Mouse (Mus musculus) liver, adult (tissue): ENCODE data around the gene Zfp950.
"Not testable (repeated sequence)": the region's sequence is repeated elsewhere in the genome, so short reads cannot be mapped to it uniquely, and the experiment has no call there.

ENCODE experiments used
- GATA4 ChIP-seq: IDR thresholded peaks from 2 replicates; pipeline ENCODE4 v1.6.1; 2014; ENCODE audit warnings: mild to moderate bottlenecking, low read length; ENCODE audit not compliant: insufficient replicate concordance

Gene Zfp950

DNA sequence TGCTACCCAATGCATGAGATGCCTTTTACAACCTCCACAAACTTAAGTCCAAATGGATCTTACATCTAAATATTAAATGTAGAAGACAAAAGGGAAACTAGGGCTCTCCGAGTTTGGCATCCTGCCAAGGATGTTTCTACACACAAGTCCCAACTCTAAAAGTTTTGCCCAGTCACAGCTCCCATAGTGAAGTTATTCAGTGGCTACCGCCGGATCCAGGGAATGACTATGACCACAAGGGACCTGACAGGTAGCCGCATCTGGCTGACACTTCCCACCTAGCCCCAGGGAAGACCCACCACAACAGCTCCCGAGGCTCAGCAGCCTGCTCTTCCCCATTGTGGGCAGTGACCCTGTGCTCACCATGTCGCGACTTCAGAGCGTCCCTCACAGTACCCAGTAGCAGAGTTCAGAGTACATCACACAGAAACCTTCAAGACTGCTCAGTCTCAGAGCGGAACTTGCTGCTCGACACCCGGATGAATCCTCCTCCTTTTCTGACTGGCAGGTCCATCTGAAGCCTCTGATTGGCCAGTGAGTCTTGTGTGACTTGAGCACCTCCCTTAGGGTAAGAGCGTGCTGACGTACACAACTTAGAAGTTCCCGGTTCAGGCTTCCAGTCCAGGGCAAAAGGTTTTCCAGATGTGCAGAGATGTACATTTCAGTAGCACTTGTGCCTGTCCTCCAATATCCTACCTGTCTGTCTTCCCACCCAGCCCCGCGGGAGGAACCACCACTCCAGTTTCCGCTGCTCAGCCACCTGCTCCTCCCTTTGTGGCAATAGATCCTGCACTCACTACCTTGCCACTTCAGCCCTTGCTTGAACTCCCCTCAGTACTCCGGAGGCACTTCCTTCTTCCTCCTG is at the start of gene Zfp950:
Gene Zfp950, minus strand, starts transcription at position 499 of the 865 bp plus-strand sequence.
- TF ChIP-seq GATA4 = no peak

- TF ChIP-seq GATA4 = not testable (repeated sequence)
These were observed 43.0 kb upstream of the Zfp950 start, which contains the start of gene Gm6020 for GRCm38 (mm10) chr19:61183590-61183989. Gm6020 (plus strand) TSS chr19:61183890.

- TF ChIP-seq GATA4 = no peak
These were observed 35.2 kb upstream of the Zfp950 start, which contains the start of gene Gm7102 for GRCm38 (mm10) chr19:61175756-61176324. Gm7102 (minus strand) TSS chr19:61176309.

DNA sequence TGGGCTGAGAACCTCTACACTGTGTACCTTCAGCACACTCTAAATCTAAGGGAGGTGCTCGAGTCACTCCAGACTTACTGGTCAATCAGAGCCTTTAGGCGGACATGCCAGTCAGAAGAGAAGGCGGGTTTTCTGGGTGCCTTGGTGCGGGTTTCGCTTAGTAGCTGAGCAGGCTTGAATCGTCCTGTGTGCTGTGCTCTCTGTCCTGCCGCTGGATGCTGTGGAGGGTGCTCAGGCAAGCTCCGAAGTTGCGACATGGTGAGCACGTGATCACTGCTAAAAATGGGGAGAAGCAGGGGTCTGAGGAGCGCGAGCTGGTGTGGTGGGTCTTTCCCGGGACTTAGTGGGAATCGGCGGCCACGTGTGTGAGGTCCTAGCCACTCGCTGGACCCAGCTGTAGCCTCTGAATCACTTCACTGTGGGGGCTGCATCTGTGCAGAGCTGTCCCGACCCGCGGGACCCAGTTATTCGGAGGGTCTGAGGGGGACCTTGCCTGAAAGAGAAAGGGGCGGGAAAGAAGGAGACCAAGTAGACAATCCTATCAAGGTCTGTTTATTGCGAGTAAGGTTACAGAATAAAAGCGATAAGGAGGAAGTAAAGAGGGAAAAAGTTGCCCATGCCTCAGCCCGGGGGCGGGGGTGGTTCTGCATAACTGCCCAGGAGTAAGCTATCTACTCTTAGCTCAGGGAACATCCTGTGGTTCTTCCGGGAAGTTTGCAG is 11.2 kb upstream of the Zfp950 start:
- no peak for TF ChIP-seq GATA4

DNA sequence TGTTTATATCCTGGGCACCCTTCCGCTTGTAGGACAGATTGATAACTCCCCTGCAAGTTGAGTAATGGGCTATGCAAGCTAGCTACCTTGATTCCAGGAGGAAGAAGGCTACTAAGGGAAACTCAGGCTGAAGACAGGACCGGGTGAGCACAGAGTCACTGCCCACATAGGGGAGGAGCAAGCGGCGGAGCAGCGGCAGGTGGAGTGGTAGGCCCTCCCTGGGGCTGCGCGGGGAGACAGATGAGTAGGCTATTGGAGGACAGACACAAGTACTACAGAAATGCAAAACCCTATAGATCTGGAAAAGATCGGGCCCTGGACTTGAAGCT is 10.7 kb upstream of the Zfp950 start:
- TF ChIP-seq GATA4 = no peak

- no peak for TF ChIP-seq GATA4
These were observed 659 bp upstream of the Zfp950 start for GRCm38 (mm10) chr19:61141299-61141698.

- TF ChIP-seq GATA4 = peak; percentile 89
These were observed 2.0 kb downstream of the Zfp950 start for GRCm38 (mm10) chr19:61138655-61139054.

DNA sequence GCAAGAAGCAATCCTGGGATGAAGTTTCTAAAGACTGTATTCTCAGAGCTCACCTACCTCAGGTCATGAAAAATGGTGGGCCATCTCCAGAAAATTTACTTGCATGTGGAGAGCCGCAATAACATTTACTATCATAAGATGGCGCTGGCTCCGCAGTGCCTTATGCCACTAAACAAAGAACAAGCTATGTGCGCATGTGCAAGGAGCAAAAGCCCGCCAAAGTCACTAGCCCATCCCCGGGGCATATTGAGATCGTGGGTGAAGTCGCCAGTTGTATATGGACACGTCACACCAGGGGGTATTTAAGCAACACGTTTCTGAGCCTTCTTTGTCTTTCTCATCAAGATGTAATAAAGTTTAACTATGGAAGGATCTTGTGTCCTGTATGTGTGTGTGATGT is 9.5 kb downstream of the Zfp950 start:
- TF ChIP-seq GATA4 = no peak

- no peak for TF ChIP-seq GATA4
These were observed 30.5 kb downstream of the Zfp950 start for GRCm38 (mm10) chr19:61110184-61110583.

- no peak for TF ChIP-seq GATA4
These were observed 42.9 kb downstream of the Zfp950 start for GRCm38 (mm10) chr19:61097764-61098163.

DNA sequence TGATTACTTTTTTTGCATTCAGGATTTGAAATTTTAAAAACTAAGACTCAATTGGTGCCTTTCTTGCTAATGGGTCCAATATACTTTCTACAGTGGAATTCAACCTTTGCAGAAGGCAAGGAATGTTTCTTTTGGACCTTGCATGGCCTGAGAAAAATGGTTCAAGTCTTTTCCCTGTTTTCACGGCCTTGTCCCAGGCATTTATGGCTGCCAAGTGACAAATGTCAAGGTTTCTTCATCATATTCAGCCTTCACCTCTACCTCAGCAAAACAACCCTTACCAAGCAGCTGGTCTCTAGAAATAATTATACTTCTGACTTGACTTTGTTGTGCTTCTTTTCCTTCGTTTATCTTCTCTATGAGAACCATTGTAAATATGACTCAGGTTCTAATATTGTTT is 43.9 kb downstream of the Zfp950 start:
- no peak for TF ChIP-seq GATA4

- no peak for TF ChIP-seq GATA4
These were observed 50.1 kb downstream of the Zfp950 start for GRCm38 (mm10) chr19:61090541-61090940.

DNA sequence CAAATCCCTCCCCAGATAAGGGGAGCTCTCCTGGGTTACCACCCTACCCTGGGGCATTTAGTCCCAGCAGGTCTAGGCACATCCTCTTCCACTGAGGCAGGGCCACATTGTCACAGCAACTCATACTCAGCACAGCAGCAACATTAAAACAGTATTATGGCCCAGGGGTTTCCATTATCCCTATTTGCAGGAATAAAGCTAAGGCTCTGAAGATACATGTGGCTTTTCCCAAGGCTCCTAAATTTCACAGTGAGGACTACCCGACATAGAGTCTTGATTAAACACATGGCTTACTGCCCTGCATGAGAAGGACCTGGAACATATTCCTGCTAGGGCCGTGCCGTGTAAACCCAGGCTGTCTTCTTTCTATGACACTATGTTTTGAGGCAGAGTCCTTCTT is 51.6 kb downstream of the Zfp950 start:
- TF ChIP-seq GATA4 = no peak

DNA sequence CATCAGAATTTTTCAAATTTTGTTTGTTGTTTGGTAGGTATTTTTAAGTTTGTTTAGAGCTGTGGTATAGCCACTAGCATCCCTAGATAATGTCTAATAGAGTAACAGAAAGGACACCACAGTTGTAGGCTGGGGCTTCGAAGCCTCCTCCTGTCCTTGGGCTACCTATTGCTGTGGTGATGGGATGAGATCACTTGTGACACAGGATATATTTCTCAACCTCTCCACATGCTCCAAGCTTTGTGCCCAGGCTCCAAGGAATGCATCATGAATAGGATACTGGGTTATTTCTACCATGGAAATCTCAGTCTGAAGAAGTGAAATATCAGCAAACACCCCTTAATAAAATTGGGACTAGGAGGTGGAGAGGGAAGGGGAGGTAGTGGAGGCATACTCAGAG is 52.9 kb downstream of the Zfp950 start:
- TF ChIP-seq GATA4 = no peak

DNA sequence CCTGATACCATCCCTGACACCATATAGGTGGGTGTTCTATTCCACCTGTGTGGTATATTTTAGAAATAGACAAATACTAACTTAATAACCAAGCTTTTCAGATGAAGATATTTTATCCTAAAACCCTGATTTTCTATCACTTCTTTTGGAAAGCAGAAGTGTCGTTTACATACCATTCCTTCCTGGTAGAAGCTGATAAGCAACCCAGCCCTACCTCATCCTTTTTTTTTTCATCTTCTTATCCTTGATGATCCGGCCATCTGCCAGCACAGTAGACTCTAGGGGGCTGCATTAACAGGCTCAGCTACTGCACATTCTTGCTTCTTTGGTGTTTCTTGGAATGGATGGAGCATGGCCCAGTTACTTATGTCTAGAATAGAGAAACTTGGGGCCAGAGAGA is 55.4 kb downstream of the Zfp950 start:
- TF ChIP-seq GATA4 = no peak

- no peak for TF ChIP-seq GATA4
These were observed 56.3 kb downstream of the Zfp950 start for GRCm38 (mm10) chr19:61084149-61084940.

DNA sequence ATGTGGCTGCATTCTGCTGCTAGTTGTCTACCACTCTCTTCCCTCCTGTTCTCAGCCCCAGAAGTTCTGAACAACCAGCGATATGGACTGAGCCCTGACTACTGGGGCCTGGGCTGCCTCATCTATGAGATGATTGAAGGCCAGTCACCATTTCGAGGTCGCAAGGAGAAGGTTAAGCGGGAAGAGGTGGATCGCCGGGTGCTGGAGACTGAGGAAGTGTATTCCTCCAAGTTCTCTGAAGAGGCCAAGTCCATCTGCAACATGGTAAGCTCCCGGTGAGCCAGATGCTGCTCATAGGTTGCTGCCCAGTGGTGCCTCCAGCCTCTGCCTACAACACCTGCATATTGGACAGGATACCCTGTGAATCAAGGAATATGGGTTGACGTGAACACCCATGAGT is 57.6 kb downstream of the Zfp950 start:
- no peak for TF ChIP-seq GATA4
